Mouse (Mus musculus): ENCODE results near the gene Stmn1.

DNA sequence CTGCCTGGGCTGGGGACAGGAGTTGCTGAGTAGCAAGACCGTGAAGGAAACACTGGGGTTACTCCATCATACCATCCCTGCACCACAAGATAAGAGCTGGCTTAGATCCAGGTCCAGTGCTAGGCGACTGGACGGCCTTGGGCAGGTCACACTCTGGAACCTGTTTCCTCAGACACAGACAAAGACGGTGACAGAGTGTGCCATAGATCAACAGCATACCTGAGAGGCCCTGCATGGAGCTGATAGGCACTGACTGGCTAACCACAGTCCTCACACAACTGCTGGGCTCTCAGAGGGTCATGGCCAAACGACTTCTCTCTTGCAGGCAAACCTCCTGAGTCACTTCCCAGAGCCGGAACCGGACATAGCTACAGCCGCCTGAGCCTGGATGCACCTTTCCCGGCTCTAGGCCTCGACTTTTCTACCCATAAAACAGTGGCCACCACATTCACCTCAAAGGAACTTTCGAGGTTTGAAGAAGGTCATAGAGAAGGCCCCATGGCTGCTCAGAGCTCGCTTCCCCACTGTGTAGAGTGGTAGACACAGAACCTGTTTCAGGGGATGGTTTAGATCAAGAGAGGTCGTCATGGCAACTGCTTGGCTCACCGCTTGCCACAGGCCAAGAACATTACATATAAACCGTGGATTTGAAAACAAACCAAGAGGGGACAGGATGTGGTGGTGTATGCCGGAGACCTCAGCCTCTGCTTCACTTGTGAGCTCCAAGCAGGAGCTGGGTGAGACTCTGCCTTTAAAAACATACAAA lies 26.8 kb downstream of the Stmn1 start:
- no peak for TF ChIP-seq POLR2A (IDR thresholded peaks at IDR 0.05; ENCODE audit: borderline replicate concordance, extremely low read depth, insufficient read depth, insufficient read length, poor library complexity, severe bottlenecking)
- TF ChIP-seq CTCF (IDR thresholded peaks at IDR 0.05; ENCODE audit: borderline replicate concordance, extremely low read depth, insufficient read depth, insufficient read length): no peak

Measured in brain, embryonic 14.5 days (tissue).